Mouse (Mus musculus): Measurements from ENCODE around the gene Crybg3. TPM values are rescaled to one million over a fixed set of nuclear protein-coding genes. Genes with fewer than 3 reads are reported as not detected.

Crybg3 gene
- polyA plus RNA-seq (2014; fragmentation: Nextera tagmentation; extraction: Ambion mirVana): 4.0 and 4.6 TPM in 2 replicates

DNA sequence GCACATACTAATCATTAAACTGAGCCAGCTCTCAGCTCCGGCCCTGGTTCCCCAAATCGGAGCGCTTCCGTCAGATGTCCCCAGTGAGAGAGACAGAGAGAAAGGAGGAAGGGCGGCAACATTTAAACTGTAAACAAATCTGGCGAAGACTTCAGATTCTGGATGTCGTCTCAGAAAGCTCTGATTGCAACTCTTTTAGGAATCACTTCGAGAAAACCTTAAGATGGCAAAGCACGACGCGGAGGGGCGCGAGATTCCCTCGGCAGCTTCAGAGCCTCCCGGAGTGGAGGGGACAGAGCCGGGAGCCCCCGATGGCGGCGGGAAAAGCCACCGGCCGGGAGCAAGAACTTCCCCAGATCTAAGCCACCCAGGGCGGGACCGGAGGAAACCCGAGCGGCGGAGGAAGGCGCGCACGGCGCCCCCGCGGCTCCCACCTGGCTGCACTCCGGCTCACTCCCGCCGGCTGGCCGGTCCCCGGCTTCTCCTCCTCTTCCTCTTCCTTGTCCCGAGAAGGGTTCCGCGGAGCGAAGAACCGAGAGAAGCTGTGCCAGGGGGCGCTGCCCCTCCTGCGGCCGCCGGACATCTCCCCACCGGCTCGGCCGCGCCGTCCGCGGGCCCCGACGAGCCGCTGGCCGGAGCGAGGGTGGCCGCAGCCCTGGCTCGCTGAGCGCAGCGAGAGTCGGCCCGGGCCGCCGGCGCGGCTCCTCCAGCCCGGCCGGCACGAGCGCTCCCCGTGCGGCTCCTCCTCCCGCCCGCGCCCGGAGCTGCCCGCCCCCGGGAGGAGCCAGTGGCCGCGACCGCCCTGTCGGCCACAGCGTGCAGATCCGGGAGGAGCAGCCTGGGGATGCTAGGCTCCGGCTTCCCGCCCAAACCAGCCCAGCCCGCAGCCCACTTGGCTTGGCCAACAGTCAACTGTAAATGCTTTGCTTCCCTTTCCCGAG lies at the start of gene Crybg3:
TSS of gene Crybg3 (minus strand) at position 669 of the 941 bp plus-strand sequence.
- under 1% methylated on average over 74 of the region's 90 CpGs for WGBS
- Histone ChIP-seq H3K36me3 (ENCODE audit: control insufficient read depth, insufficient read depth, low read length) (no peaks in the 10 kb centered on the region), H3K4me2 (peak within 1 kb of the TSS; percentile 72), H3K4me1 (replicated peaks; ENCODE audit: control insufficient read depth, insufficient read depth, low read length) (no peaks in the 10 kb centered on the region), H3K27ac (ENCODE audit: low read depth, low read length) (no peak within 1 kb of the TSS), H3K4me3 (ENCODE audit: low read depth, low read length) (peak within 1 kb of the TSS; percentile 56), H3K9ac (ENCODE audit: low read depth, low read length) (peak within 1 kb of the TSS; percentile 41), H3K9me3 (ENCODE audit: control insufficient read depth, low read length) (no peaks in the 10 kb centered on the region), H3K27me3 (replicated peaks; ENCODE audit: control insufficient read depth, insufficient read depth, low read length) (peaks cover 3% of the 10 kb centered on the region; the same call in 1 of the 2 replicates)
- DNase-seq (ENCODE audit: low spot score): peak; percentile 67
- ATAC-seq (replicated peaks; ENCODE audit: low FRiP score): peak; percentile 89

DNA sequence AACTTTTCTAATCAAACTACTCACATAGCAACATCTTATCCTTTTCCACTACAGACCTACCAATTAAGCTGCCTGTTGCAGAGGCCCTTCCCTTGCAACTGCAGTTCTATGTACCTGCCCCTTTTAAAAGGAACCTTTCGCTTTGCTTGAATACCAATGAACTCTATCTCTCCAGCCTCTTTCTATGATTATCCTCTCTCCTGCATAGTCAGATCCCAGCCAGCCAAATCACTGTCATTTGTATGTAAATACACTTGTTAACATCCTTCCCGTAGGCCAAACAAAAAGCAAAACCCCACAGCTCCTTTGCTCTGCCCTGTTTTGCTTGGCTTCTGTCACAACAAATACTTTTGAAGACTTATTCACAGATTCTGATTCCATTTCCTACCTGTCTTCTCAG lies 43.0 kb upstream of the Crybg3 start:
- no peaks in the 10 kb centered on the region for H3K36me3 ChIP-seq (ENCODE audit: control insufficient read depth, insufficient read depth, low read length)
- WGBS: 68% methylated on average over 2 of the region's 2 CpGs
- 0 out of 2 replicates have a peak, but pooled peaks cover 3% of the 10 kb centered on the region for H3K27me3 ChIP-seq (replicated peaks; ENCODE audit: control insufficient read depth, insufficient read depth, low read length)
- no peaks in the 10 kb centered on the region for H3K9me3 ChIP-seq (ENCODE audit: control insufficient read depth, low read length)
- no peak overlapping the region for H3K9ac ChIP-seq (ENCODE audit: low read depth, low read length)
- no peaks in the 10 kb centered on the region for H3K4me1 ChIP-seq (replicated peaks; ENCODE audit: control insufficient read depth, insufficient read depth, low read length)
- no peak overlapping the region for H3K4me2 ChIP-seq
- ATAC-seq (replicated peaks; ENCODE audit: low FRiP score) (no peak), DNase-seq (ENCODE audit: low spot score) (no peak)
- no peak overlapping the region for H3K4me3 ChIP-seq (ENCODE audit: low read depth, low read length)
- no peak overlapping the region for H3K27ac ChIP-seq (ENCODE audit: low read depth, low read length)

DNA sequence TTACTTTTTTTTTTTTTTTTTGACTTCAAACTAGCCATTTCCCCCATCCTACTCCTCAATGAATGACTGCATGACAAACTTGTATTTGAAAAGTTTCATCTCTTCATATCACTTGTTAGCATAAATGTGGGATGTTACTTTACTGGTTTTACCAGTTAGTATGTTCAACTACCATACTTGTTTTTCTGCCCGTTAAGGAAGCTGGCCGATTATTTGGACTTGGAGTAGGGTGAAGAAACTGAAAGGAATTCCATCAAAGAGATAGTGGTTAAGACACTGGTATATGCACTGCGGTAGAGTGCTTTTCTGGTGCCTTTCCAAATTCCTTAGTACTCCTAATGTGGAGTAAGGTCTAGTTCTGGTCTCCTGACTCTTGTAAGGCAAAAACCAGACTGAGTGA lies 39.2 kb upstream of the Crybg3 start:
- no peaks in the 10 kb centered on the region for H3K9me3 ChIP-seq (ENCODE audit: control insufficient read depth, low read length)
- H3K27me3 ChIP-seq (replicated peaks; ENCODE audit: control insufficient read depth, insufficient read depth, low read length): 0 out of 2 replicates have a peak, but pooled peaks cover 3% of the 10 kb centered on the region
- H3K9ac ChIP-seq (ENCODE audit: low read depth, low read length): no peak overlapping the region
- H3K27ac ChIP-seq (ENCODE audit: low read depth, low read length): no peak overlapping the region
- no peaks in the 10 kb centered on the region for H3K36me3 ChIP-seq (ENCODE audit: control insufficient read depth, insufficient read depth, low read length)
- H3K4me1 ChIP-seq (replicated peaks; ENCODE audit: control insufficient read depth, insufficient read depth, low read length): no peaks in the 10 kb centered on the region
- DNase-seq (ENCODE audit: low spot score) (no peak), ATAC-seq (replicated peaks; ENCODE audit: low FRiP score) (no peak)
- no peak overlapping the region for H3K4me3 ChIP-seq (ENCODE audit: low read depth, low read length)
- WGBS: 87% methylated on average over 3 of the region's 3 CpGs
- H3K4me2 ChIP-seq: no peak overlapping the region

DNA sequence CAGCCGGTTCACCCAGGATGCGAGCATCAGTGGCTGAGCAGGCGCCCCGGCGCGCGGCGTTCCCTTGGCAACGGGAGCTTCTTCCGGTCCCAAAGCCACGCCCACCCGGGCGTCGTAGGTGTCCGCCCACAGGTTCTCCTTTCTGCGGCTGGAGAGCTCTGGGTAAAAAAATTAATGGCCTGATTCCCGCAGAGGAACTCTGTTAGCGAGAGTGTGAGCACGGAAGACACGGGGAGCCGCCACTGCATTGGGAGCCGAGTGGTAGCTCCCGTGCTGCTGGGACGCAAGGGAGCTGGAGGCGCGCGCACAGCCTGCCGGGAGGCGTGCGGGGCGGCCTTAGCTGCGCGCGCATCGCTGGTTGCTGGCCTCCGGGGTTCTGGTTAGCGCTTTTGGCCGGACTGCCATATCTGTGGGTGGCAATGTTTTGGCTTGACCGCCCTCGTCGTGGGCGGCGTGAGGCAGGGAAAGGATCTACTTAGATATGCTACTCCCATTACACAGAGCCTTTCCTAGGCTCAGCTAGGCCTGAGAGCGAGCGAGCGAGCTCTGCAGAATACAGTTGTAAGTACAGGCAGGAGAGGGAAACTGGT lies 38.4 kb upstream of the Crybg3 start, which contains the start of gene Arl6:
TSS of gene Arl6 (minus strand) at position 290 of the 590 bp plus-strand sequence.
- H3K4me3 ChIP-seq (ENCODE audit: low read depth, low read length): peak within 1 kb of the TSS; percentile 61
- no peaks in the 10 kb centered on the region for H3K4me1 ChIP-seq (replicated peaks; ENCODE audit: control insufficient read depth, insufficient read depth, low read length)
- ATAC-seq (replicated peaks; ENCODE audit: low FRiP score) (peak; percentile 97), DNase-seq (ENCODE audit: low spot score) (peak; percentile 94)
- H3K9ac ChIP-seq (ENCODE audit: low read depth, low read length): peak within 1 kb of the TSS; percentile 60
- under 1% methylated on average over 45 of the region's 46 CpGs for WGBS
- H3K4me2 ChIP-seq: peak within 1 kb of the TSS; percentile 83
- peak within 1 kb of the TSS; percentile 88 for H3K27ac ChIP-seq (ENCODE audit: low read depth, low read length)
- no peaks in the 10 kb centered on the region for H3K36me3 ChIP-seq (ENCODE audit: control insufficient read depth, insufficient read depth, low read length)
- H3K27me3 ChIP-seq (replicated peaks; ENCODE audit: control insufficient read depth, insufficient read depth, low read length): 0 out of 2 replicates have a peak, but pooled peaks cover 3% of the 10 kb centered on the region
- no peaks in the 10 kb centered on the region for H3K9me3 ChIP-seq (ENCODE audit: control insufficient read depth, low read length)

DNA sequence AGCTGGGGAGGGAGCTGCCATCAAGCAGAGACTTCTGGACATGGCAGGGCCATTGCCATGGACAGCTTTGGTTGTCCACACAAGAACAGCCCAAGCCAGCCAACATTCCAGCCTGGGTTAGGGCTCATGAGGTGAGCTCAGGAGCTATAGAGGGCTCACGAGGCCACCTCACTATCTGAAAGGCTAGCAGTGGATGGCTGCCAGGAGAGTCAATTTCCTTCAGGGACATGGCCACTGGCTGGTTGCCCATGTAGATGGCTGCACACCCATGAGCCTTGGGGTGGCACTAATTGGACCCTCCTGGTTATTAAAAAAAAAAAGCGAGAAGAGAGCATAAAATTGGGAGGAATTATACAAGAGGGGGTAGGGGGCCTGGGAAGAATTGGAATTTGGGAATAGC lies 33.8 kb upstream of the Crybg3 start:
- 83% methylated on average over 2 of the region's 2 CpGs for whole genome bisulfite sequencing
- Histone ChIP-seq H3K36me3 (ENCODE audit: control insufficient read depth, insufficient read depth, low read length) (no peaks in the 10 kb centered on the region; the same call in 1 of the 2 replicates), H3K4me2 (no peak overlapping the region), H3K9me3 (ENCODE audit: control insufficient read depth, low read length) (no peaks in the 10 kb centered on the region), H3K4me3 (ENCODE audit: low read depth, low read length) (no peak overlapping the region), H3K4me1 (replicated peaks; ENCODE audit: control insufficient read depth, insufficient read depth, low read length) (no peaks in the 10 kb centered on the region), H3K9ac (ENCODE audit: low read depth, low read length) (no peak overlapping the region), H3K27ac (ENCODE audit: low read depth, low read length) (no peak overlapping the region), H3K27me3 (replicated peaks; ENCODE audit: control insufficient read depth, insufficient read depth, low read length) (no peaks in the 10 kb centered on the region)
- DNase-seq (ENCODE audit: low spot score) (no peak), ATAC-seq (replicated peaks; ENCODE audit: low FRiP score) (no peak)

DNA sequence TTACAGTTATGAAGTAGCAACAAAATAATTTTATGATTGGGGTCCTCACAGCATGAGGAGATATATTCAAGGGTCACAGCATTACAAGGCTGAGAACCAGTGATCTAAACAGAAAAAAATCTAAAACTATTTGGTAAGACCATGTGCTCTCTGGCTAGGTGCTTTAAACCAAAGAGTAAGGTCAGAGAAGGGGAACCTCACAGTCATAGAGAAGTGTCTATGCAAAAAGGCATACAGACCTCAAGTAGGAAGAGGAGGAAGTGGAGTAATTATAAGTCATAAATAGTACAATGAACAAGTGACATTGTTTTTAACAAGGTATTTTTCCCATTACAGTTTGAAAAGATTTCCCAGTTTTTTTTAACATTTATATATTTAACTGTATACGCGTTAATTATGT lies 20.8 kb upstream of the Crybg3 start:
- ATAC-seq (replicated peaks; ENCODE audit: low FRiP score): no peak

DNA sequence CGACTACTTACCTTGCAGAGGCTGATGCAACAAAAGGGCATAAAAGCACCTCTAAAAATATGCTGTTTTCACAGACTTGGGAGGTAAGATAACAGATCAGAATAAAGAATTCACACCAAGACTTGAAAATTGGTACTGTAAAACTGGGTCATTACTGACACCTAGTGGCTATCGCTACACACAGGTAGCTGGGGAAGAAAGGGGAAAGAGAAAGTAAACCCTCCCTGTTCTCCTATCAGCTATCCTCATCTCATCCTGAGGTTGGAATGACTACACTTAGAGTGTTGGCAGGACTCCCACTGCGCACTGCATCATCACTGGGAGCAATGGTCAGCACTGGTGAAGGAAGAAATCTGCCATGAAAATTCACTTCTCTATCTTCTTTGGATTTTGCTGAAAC lies 16.4 kb upstream of the Crybg3 start:
- DNase-seq (ENCODE audit: low spot score) (no peak), ATAC-seq (replicated peaks; ENCODE audit: low FRiP score) (no peak; the same call in 1 of the 2 replicates)
- WGBS: 30% methylated on average over 3 of the region's 3 CpGs
- Histone ChIP-seq H3K27ac (ENCODE audit: low read depth, low read length) (no peak overlapping the region), H3K27me3 (replicated peaks; ENCODE audit: control insufficient read depth, insufficient read depth, low read length) (no peaks in the 10 kb centered on the region), H3K4me1 (replicated peaks; ENCODE audit: control insufficient read depth, insufficient read depth, low read length) (no peaks in the 10 kb centered on the region), H3K36me3 (ENCODE audit: control insufficient read depth, insufficient read depth, low read length) (no peaks in the 10 kb centered on the region), H3K4me3 (ENCODE audit: low read depth, low read length) (no peak overlapping the region), H3K9ac (ENCODE audit: low read depth, low read length) (no peak overlapping the region), H3K9me3 (ENCODE audit: control insufficient read depth, low read length) (no peaks in the 10 kb centered on the region), H3K4me2 (no peak overlapping the region)

More for the DNA sequence above, 20.8 kb upstream of the Crybg3 start:
- no peaks in the 10 kb centered on the region for H3K4me1 ChIP-seq (replicated peaks; ENCODE audit: control insufficient read depth, insufficient read depth, low read length)
- WGBS: 94% methylated on average over 2 of the region's 2 CpGs
- no peak overlapping the region for H3K27ac ChIP-seq (ENCODE audit: low read depth, low read length)
- H3K36me3 ChIP-seq (ENCODE audit: control insufficient read depth, insufficient read depth, low read length): no peaks in the 10 kb centered on the region
- H3K27me3 ChIP-seq (replicated peaks; ENCODE audit: control insufficient read depth, insufficient read depth, low read length): no peaks in the 10 kb centered on the region
- H3K4me2 ChIP-seq: no peak overlapping the region
- H3K9me3 ChIP-seq (ENCODE audit: control insufficient read depth, low read length): no peaks in the 10 kb centered on the region
- DNase-seq (ENCODE audit: low spot score): no peak
- H3K9ac ChIP-seq (ENCODE audit: low read depth, low read length): no peak overlapping the region
- H3K4me3 ChIP-seq (ENCODE audit: low read depth, low read length): no peak overlapping the region

DNA sequence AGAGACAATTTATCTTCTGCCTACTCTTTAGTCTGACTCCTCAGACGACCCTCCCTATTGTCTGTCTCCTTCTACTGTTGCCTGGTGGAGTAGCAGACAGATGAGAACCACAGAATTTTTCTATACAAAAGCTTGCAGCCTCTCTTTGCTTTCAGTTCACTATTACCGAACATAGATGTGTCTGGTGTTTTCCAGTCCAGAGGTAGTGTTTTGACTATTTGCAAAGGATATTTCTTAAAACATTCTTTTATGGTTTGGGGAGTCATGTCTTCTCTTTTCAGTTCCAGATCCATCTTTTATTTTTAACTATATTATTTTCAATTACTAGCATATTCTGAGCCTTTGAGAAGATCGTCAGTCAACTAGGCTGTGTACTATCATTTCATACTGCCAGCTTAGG lies 14.9 kb upstream of the Crybg3 start:
- no peaks in the 10 kb centered on the region for H3K4me1 ChIP-seq (replicated peaks; ENCODE audit: control insufficient read depth, insufficient read depth, low read length)
- no peaks in the 10 kb centered on the region for H3K27me3 ChIP-seq (replicated peaks; ENCODE audit: control insufficient read depth, insufficient read depth, low read length)
- H3K4me2 ChIP-seq: no peak overlapping the region
- no peak overlapping the region for H3K4me3 ChIP-seq (ENCODE audit: low read depth, low read length)
- WGBS: 70% methylated on average over 3 of the region's 3 CpGs
- H3K27ac ChIP-seq (ENCODE audit: low read depth, low read length): no peak overlapping the region
- no peak for DNase-seq (ENCODE audit: low spot score)
- no peaks in the 10 kb centered on the region for H3K36me3 ChIP-seq (ENCODE audit: control insufficient read depth, insufficient read depth, low read length)
- no peak for ATAC-seq (replicated peaks; ENCODE audit: low FRiP score)
- no peak overlapping the region for H3K9ac ChIP-seq (ENCODE audit: low read depth, low read length)
- no peaks in the 10 kb centered on the region for H3K9me3 ChIP-seq (ENCODE audit: control insufficient read depth, low read length)

All from liver, embryonic 11.5 days (tissue).